Mouse (Mus musculus) left cerebral cortex, postnatal 25 days (tissue): ENCODE data around the gene Slc5a11. TPM values are rescaled to one million over a fixed set of nuclear protein-coding genes. Genes with fewer than 3 reads are reported as not detected.

ENCODE experiments used
- DNase-seq, 2 experiments: peaks; one replicate each; pipeline ENCODE4 v3.0.0; 2022; ENCODE audit warnings: low spot score in 2 of 2, mixed read lengths in 1 of 2
- intact Hi-C: fragments of 180-260 bp; cut with DNase I; formaldehyde crosslinking; loops from one replicate; pipeline ENCODE4 v1.15.1; 2025
- total RNA-seq, 2 experiments: library from RNA; stranded (reverse); gene quantifications; 2 replicates each; pipeline ENCODE4 v1.2.3; 2021

The Slc5a11 gene
- total RNA-seq, 2 experiments from 2014 or later: 0.55 to 2.0 TPM

DNA sequence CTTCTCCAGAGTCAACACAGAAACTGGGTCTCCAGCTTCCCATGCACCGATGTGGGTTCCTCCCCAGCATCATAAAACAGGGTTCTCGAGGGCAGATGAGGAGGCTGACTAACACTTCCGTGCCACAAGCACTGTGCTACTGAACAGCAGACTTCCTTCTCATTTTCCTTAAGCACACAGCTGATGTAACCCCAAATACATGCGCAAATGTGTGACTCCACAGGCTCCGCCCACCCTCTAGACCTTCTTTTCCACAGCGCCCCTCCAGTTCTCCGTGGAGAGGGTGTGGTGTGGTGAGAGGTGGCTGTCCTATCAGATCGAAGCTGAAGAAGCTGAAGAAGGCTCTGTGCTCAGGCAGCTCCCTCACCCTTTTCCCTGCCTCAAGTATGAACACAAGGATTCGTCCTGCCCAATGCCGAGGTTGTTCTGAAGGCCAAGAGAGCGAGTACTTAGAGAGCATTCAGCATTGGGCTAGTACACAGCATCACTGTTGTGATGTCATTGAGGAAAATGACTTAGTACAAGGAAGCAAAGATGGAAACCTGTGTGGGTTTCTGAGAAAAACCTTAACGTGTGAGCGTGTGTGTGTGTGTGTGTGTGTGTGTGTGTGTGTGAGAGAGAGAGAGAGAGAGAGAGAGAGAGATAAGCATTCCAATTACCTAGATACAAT, 108.0 kb downstream of the Slc5a11 start:
- intact Hi-C loops: no loop called here
- no peak for DNase-seq

Other genes starting within 250 kb of the Slc5a11 start
- 10 to 100 TPM; 61.4 to 71.6 TPM for gene Rbbp6, start 249.1 kb upstream of the Slc5a11 start, total RNA-seq
- gene Tnrc6a, start 90.9 kb upstream of the Slc5a11 start, total RNA-seq: 10 to 100 TPM; 49.6 to 54.1 TPM
- 10 to 100 TPM; 85.3 to 87.8 TPM for gene Lcmt1, start 155.0 kb downstream of the Slc5a11 start, total RNA-seq
- gene Arhgap17, start 155.1 kb downstream of the Slc5a11 start, total RNA-seq: 10 to 100 TPM; 13.6 to 16.8 TPM
- gene Aqp8, start 247.5 kb downstream of the Slc5a11 start, total RNA-seq: not detected